Mouse (Mus musculus) MEL (cell line): ENCODE results near the gene Faf1. TPM values are rescaled to one million over a fixed set of nuclear protein-coding genes. Genes with fewer than 3 reads are reported as not detected.

Source experiments
- DNase-seq: peaks from one replicate; pipeline ENCODE4 v3.0.0; 2011; ENCODE audit warnings: low read depth, low spot score
- H3K27ac ChIP-seq: 2 replicates; pipeline ENCODE4 v1.5.1; 2012; ENCODE audit warnings: low read depth, mild to moderate bottlenecking, control low read depth, low read length, moderate library complexity; ENCODE audit not compliant: control insufficient read depth
- H3K27me3 ChIP-seq, 2 experiments: fragments of 150-350 bp in 1 of 2; sonication (generic) in 1 of 2; 2 replicates each; pipeline ENCODE4 v1.6.1; 2012; ENCODE audit warnings: low read length in 2 of 2, mild to moderate bottlenecking in 2 of 2, improper control_type of control experiment in 1 of 2, moderate library complexity in 1 of 2; ENCODE audit not compliant: insufficient read depth in 2 of 2, control insufficient read depth in 1 of 2
- H3K36me3 ChIP-seq, 2 experiments: 2 replicates each; pipeline ENCODE4 v1.6.1; 2012 to 2014; ENCODE audit warnings: low read length in 2 of 2, improper control_type of control experiment in 1 of 2, inconsistent platforms in 1 of 2, mild to moderate bottlenecking in 1 of 2; ENCODE audit not compliant: insufficient read depth in 2 of 2, control insufficient read depth in 1 of 2
- H3K4me1 ChIP-seq, 2 experiments: fragments of 150-350 bp in 1 of 2; sonication (generic) in 1 of 2; 2 replicates each; pipeline ENCODE4 v1.6.1; 2012; ENCODE audit warnings: low read length in 2 of 2, improper control_type of control experiment in 1 of 2, mild to moderate bottlenecking in 1 of 2; ENCODE audit not compliant: insufficient read depth in 2 of 2, control insufficient read depth in 1 of 2
- H3K4me3 ChIP-seq, 2 experiments: fragments of 150-350 bp in 1 of 2; sonication (generic) in 1 of 2; 2 replicates each; pipeline ENCODE4 v1.5.1; 2012; ENCODE audit warnings: low read depth in 2 of 2, low read length in 2 of 2, mild to moderate bottlenecking in 2 of 2, moderate library complexity in 2 of 2, control low read depth in 1 of 2, improper control_type of control experiment in 1 of 2; ENCODE audit not compliant: control insufficient read depth in 1 of 2, insufficient read depth in 1 of 2
- H3K79me2 ChIP-seq: 2 replicates; pipeline ENCODE4 v1.6.1; 2012; ENCODE audit warnings: mild to moderate bottlenecking, low read length, moderate library complexity; ENCODE audit not compliant: control insufficient read depth, poor library complexity, insufficient read depth
- H3K9ac ChIP-seq: 2 replicates; pipeline ENCODE4 v1.6.1; 2012; ENCODE audit warnings: low read depth, mild to moderate bottlenecking, control low read depth, low read length, moderate library complexity; ENCODE audit not compliant: control insufficient read depth, poor library complexity, severe bottlenecking
- H3K9me3 ChIP-seq: fragments of 150-350 bp; sonication (generic); replicated peaks from 2 replicates; pipeline ENCODE4 v1.6.1; 2012; ENCODE audit warnings: mild to moderate bottlenecking, low read length, improper control_type of control experiment, moderate library complexity; ENCODE audit not compliant: insufficient read depth
- GABPA ChIP-seq: IDR thresholded peaks from 2 replicates; pipeline ENCODE4 v1.6.1; 2012; ENCODE audit warnings: low read depth, mild to moderate bottlenecking, inconsistent platforms, low read length, improper control_type of control experiment, moderate library complexity
- GATA1 ChIP-seq: IDR thresholded peaks from 2 replicates; pipeline ENCODE4 v1.6.1; 2011; ENCODE audit warnings: low read depth, low read length, improper control_type of control experiment
- HCFC1 ChIP-seq: IDR thresholded peaks from 2 replicates; pipeline ENCODE4 v1.6.1; 2012; ENCODE audit warnings: low read depth, mild to moderate bottlenecking, inconsistent platforms, low read length, improper control_type of control experiment, moderate library complexity
- JUND ChIP-seq: IDR thresholded peaks from 2 replicates; pipeline ENCODE4 v1.6.1; 2011; ENCODE audit warnings: low read depth, mild to moderate bottlenecking, improper control_type of control experiment, low read length
- MAFK ChIP-seq: IDR thresholded peaks from 2 replicates; pipeline ENCODE4 v1.6.1; 2011; ENCODE audit warnings: low read depth, mild to moderate bottlenecking, low read length, improper control_type of control experiment, borderline replicate concordance
- NELFE ChIP-seq: IDR thresholded peaks from 2 replicates; pipeline ENCODE4 v1.6.1; 2011; ENCODE audit warnings: low read depth, low read length, improper control_type of control experiment
- POLR2AphosphoS2 ChIP-seq: IDR thresholded peaks from 2 replicates; pipeline ENCODE4 v1.6.1; 2011; ENCODE audit warnings: low read length, improper control_type of control experiment
- RCOR1 ChIP-seq: IDR thresholded peaks from 2 replicates; pipeline ENCODE4 v1.6.1; 2012; ENCODE audit warnings: low read depth, mild to moderate bottlenecking, inconsistent platforms, low read length, improper control_type of control experiment
- USF1 ChIP-seq: IDR thresholded peaks from 2 replicates; pipeline ENCODE4 v1.6.1; 2014; ENCODE audit warnings: low read depth, mild to moderate bottlenecking, inconsistent platforms, low read length, improper control_type of control experiment, moderate library complexity
- USF2 ChIP-seq, 2 experiments: IDR thresholded peaks; 2 replicates each; pipeline ENCODE4 v1.6.1; 2011 to 2012; ENCODE audit warnings: improper control_type of control experiment in 2 of 2, low read length in 2 of 2, borderline replicate concordance in 1 of 2, inconsistent platforms in 1 of 2, low read depth in 1 of 2, mild to moderate bottlenecking in 1 of 2; ENCODE audit not compliant: insufficient read depth in 1 of 2
- polyA plus RNA-seq, 2 experiments: library from polyadenylated mRNA; stranded (reverse) in 1 of 2; unstranded in 1 of 2; fragments of >175 nt in 1 of 2; fragments of >200 nt in 1 of 2; gene quantifications; 2 replicates each; pipeline versions ENCODE4 v1.2.1 to v1.2.4; 2012; ENCODE audit warnings: low replicate concordance in 2 of 2, low read depth in 1 of 2; ENCODE audit not compliant: insufficient read length in 2 of 2, insufficient read depth in 1 of 2, missing spikeins in 1 of 2
- total RNA-seq: library from RNA; depleted of rRNA; stranded (reverse); fragments of 300-350 nt; gene quantifications from 2 replicates; pipeline ENCODE4 v1.2.3, GENCODE M21; 2012

Gene Faf1
- total and polyA plus RNA-seq, 3 experiments: 36.5 to 37.6 TPM; not detected in 1

- Histone ChIP-seq H3K27me3 (no peaks in the 10 kb centered on the region), H3K4me3 (no peak overlapping the region)
- DNase-seq: no peak
Measured at GRCm38 (mm10) chr4:109656301-109656700, 20.1 kb upstream of the Faf1 start.

GRCm38 (mm10) chr4:109657021-109657850 lies 19.2 kb upstream of the Faf1 start:
- no peak overlapping the region for H3K4me3 ChIP-seq
- TF ChIP-seq RCOR1: no peak
- no peak for TF ChIP-seq JUND
- TF ChIP-seq NELFE: no peak
- no peaks in the 10 kb centered on the region for H3K9me3 ChIP-seq
- no peak for DNase-seq
- no peak overlapping the region for H3K27ac ChIP-seq
- H3K36me3 ChIP-seq: peaks cover 0 to 9% of the 10 kb centered on the region in 2 experiments; a peak in 3 of 4 replicates
- peaks cover 1% of the 10 kb centered on the region; the same call in 1 of the 2 replicates for H3K79me2 ChIP-seq
- no peaks in the 10 kb centered on the region for H3K27me3 ChIP-seq
- H3K4me1 ChIP-seq: peaks cover 2 to 4% of the 10 kb centered on the region in 2 experiments; a peak in 2 of 4 replicates
- H3K9ac ChIP-seq: no peak overlapping the region

More at GRCm38 (mm10) chr4:109656301-109656700, 20.1 kb upstream of the Faf1 start:
- peaks cover 0 to 3% of the 10 kb centered on the region in 2 experiments; a peak in 2 of 4 replicates for H3K4me1 ChIP-seq
- no peak for TF ChIP-seq GABPA
- TF ChIP-seq USF1: no peak
- TF ChIP-seq MAFK: no peak
- H3K27ac ChIP-seq: no peak overlapping the region
- H3K9me3 ChIP-seq: no peaks in the 10 kb centered on the region
- H3K79me2 ChIP-seq: peaks cover under 1% of the 10 kb centered on the region; the same call in 1 of the 2 replicates
- no peak overlapping the region for H3K9ac ChIP-seq
- H3K36me3 ChIP-seq: peaks cover 0 to 3% of the 10 kb centered on the region in 2 experiments; a peak in 3 of 4 replicates

GRCm38 (mm10) chr4:109657851-109658500 lies 18.4 kb upstream of the Faf1 start:
- Histone ChIP-seq H3K27me3 (no peaks in the 10 kb centered on the region), H3K9me3 (no peaks in the 10 kb centered on the region), H3K4me3 (no peak overlapping the region), H3K36me3 (peaks cover 0 to 12% of the 10 kb centered on the region in 2 experiments; a peak in 3 of 4 replicates), H3K9ac (no peak overlapping the region), H3K27ac (no peak overlapping the region), H3K4me1 (peaks cover 6% of the 10 kb centered on the region in 2 experiments), H3K79me2 (peaks cover 4% of the 10 kb centered on the region; the same call in 1 of the 2 replicates)
- no peak for DNase-seq
- no peak for TF ChIP-seq POLR2AphosphoS2
- no peak for TF ChIP-seq HCFC1
- TF ChIP-seq USF2 (IDR thresholded peaks at IDR 0.05; ENCODE audit: borderline replicate concordance in 1 of 2, insufficient read depth in 1 of 2, low read depth in 1 of 2, low read length in 2 of 2): no peak
- no peak for TF ChIP-seq GATA1
